Mouse (Mus musculus) liver, postnatal 0 days (tissue): ENCODE results near the gene Aldh1a7. TPM values are rescaled to one million over a fixed set of nuclear protein-coding genes. Genes with fewer than 3 reads are reported as not detected.

Experiments used
- ATAC-seq: fragments of 200-750 bp; cut with Nextera tagmentation; 2 replicates; pipeline ENCODE4 v1.8.0; 2017; ENCODE audit warnings: mild to moderate bottlenecking, moderate library complexity
- DNase-seq: peaks from one replicate; pipeline ENCODE4 v3.0.0-alpha.2; 2016
- H3K27ac ChIP-seq: fragments of 300-500 bp; sonication (generic); 2 replicates; pipeline ENCODE4 v1.5.1; 2014; ENCODE audit warnings: antibody characterized with exemption, moderate library complexity, mild to moderate bottlenecking, low read depth
- H3K27me3 ChIP-seq: fragments of 300-500 bp; sonication (generic); 2 replicates; pipeline ENCODE4 v1.6.1; 2014; ENCODE audit warnings: low read length, control low read depth, mixed read lengths; ENCODE audit not compliant: insufficient read depth
- H3K36me3 ChIP-seq: fragments of 300-500 bp; sonication (generic); replicated peaks from 2 replicates; pipeline ENCODE4 v1.6.1; 2014; ENCODE audit warnings: mild to moderate bottlenecking, control low read depth, low read length, moderate library complexity, mixed read lengths; ENCODE audit not compliant: insufficient read depth
- H3K4me1 ChIP-seq: fragments of 300-500 bp; sonication (generic); 2 replicates; pipeline ENCODE4 v1.6.1; 2014; ENCODE audit warnings: antibody characterized with exemption, mild to moderate bottlenecking, control low read depth; ENCODE audit not compliant: insufficient read depth
- H3K4me2 ChIP-seq: fragments of 300-500 bp; sonication (generic); 2 replicates; pipeline ENCODE4 v1.6.1; 2014; ENCODE audit warnings: low read depth, mild to moderate bottlenecking, low read length, moderate library complexity, mixed read lengths
- H3K4me3 ChIP-seq: fragments of 300-500 bp; sonication (generic); 2 replicates; pipeline ENCODE4 v1.5.1; 2014; ENCODE audit warnings: low read depth, low read length
- H3K9ac ChIP-seq: fragments of 300-500 bp; sonication (generic); replicated peaks from 2 replicates; pipeline ENCODE4 v1.6.1; 2014; ENCODE audit warnings: mild to moderate bottlenecking, moderate library complexity
- H3K9me3 ChIP-seq: fragments of 300-500 bp; sonication (generic); 2 replicates; pipeline ENCODE4 v1.6.1; 2016; ENCODE audit warnings: mild to moderate bottlenecking, control low read depth, low read length, mixed read lengths
- CTCF ChIP-seq: sonication (generic); IDR thresholded peaks from 2 replicates; pipeline ENCODE4 v1.5.1; 2016; ENCODE audit warnings: antibody characterized with exemption, low read depth
- EP300 ChIP-seq: IDR thresholded peaks from 2 replicates; pipeline ENCODE4 v1.6.1; 2016; ENCODE audit warnings: antibody characterized with exemption, low read depth, mild to moderate bottlenecking
- WGBS: fragments of 180-500 bp; shearing (Covaris S2); extraction: QIAGEN DNeasy Blood & Tissue Kit; methylation state at CpG from one replicate; pipeline ENCODE4 v1.1.7; 2014; ENCODE audit not compliant: insufficient replicate concordance; 5-methylcytosine and 5-hydroxymethylcytosine counted together
- polyA plus RNA-seq: library from polyadenylated mRNA; unstranded; fragments of >200 nt; fragmentation: Nextera tagmentation; extraction: Ambion mirVana; gene quantifications from 2 replicates; pipeline ENCODE4 v1.2.1, GENCODE M21; 2015

Aldh1a7 gene
- 1.3 and 1.6 TPM in 2 replicates for polyA plus RNA-seq

- Histone ChIP-seq H3K27ac (no peak within 1 kb of the TSS), H3K4me1 (no peaks in the 10 kb centered on the region), H3K9me3 (no peaks in the 10 kb centered on the region), H3K27me3 (no peaks in the 10 kb centered on the region), H3K9ac (no peak within 1 kb of the TSS), H3K4me2 (no peak within 1 kb of the TSS), H3K4me3 (no peak within 1 kb of the TSS), H3K36me3 (no peaks in the 10 kb centered on the region)
- peak; percentile 66 for ATAC-seq
- no peak for TF ChIP-seq CTCF
- TF ChIP-seq EP300: no peak
- 55% methylated on average over 2 of the region's 2 CpGs for WGBS
- DNase-seq: peak; percentile 11
Observed at GRCm38 (mm10) chr19:20727381-20727780, at the start of gene Aldh1a7. Aldh1a7 (minus strand) TSS chr19:20727562.

GRCm38 (mm10) chr19:20775681-20776080 is 48.3 kb upstream of the Aldh1a7 start:
- 75% methylated on average over 2 of the region's 2 CpGs for WGBS
- H3K4me2 ChIP-seq: no peak overlapping the region
- no peaks in the 10 kb centered on the region for H3K36me3 ChIP-seq
- no peaks in the 10 kb centered on the region for H3K27me3 ChIP-seq
- no peaks in the 10 kb centered on the region for H3K4me1 ChIP-seq
- no peak for ATAC-seq
- no peak overlapping the region for H3K27ac ChIP-seq
- no peak for DNase-seq
- no peak overlapping the region for H3K9ac ChIP-seq
- TF ChIP-seq EP300 (no peak), CTCF (no peak)
- H3K9me3 ChIP-seq: no peaks in the 10 kb centered on the region
- H3K4me3 ChIP-seq: no peak overlapping the region

- DNase-seq (no peak), ATAC-seq (no peak)
- TF ChIP-seq CTCF (no peak), EP300 (no peak)
- no peak overlapping the region for H3K4me2 ChIP-seq
- H3K27me3 ChIP-seq: no peaks in the 10 kb centered on the region
- no peak overlapping the region for H3K27ac ChIP-seq
- H3K4me3 ChIP-seq: no peak overlapping the region
- H3K4me1 ChIP-seq: no peaks in the 10 kb centered on the region
- H3K36me3 ChIP-seq: no peaks in the 10 kb centered on the region
- WGBS: 84% methylated on average over 7 of the region's 7 CpGs
- H3K9me3 ChIP-seq: no peaks in the 10 kb centered on the region
- no peak overlapping the region for H3K9ac ChIP-seq
Observed at GRCm38 (mm10) chr19:20773941-20774340, 46.6 kb upstream of the Aldh1a7 start.

GRCm38 (mm10) chr19:20764214-20764613 is 36.9 kb upstream of the Aldh1a7 start:
- Histone ChIP-seq H3K27me3 (no peaks in the 10 kb centered on the region), H3K4me2 (no peak overlapping the region), H3K9me3 (no peaks in the 10 kb centered on the region), H3K4me3 (no peak overlapping the region), H3K27ac (no peak overlapping the region), H3K36me3 (no peaks in the 10 kb centered on the region), H3K4me1 (no peaks in the 10 kb centered on the region), H3K9ac (no peak overlapping the region)
- TF ChIP-seq CTCF (peak; percentile 71), EP300 (no peak)
- ATAC-seq: no peak
- no peak for DNase-seq
- 12% methylated on average over 1 of the region's 1 CpGs for WGBS

- Histone ChIP-seq H3K9me3 (no peaks in the 10 kb centered on the region), H3K36me3 (no peaks in the 10 kb centered on the region), H3K4me1 (no peaks in the 10 kb centered on the region), H3K9ac (no peak overlapping the region), H3K27ac (no peak overlapping the region), H3K27me3 (no peaks in the 10 kb centered on the region), H3K4me3 (no peak overlapping the region), H3K4me2 (no peak overlapping the region)
- TF ChIP-seq CTCF (no peak), EP300 (peak; percentile 93)
- DNase-seq (no peak), ATAC-seq (peak; percentile 75)
- 52% methylated on average over 4 of the region's 4 CpGs for WGBS
Observed at GRCm38 (mm10) chr19:20761675-20762426, 34.5 kb upstream of the Aldh1a7 start.

- DNase-seq (no peak), ATAC-seq (peak; percentile 45)
- Histone ChIP-seq H3K4me3 (no peak overlapping the region), H3K27ac (no peak overlapping the region), H3K36me3 (no peaks in the 10 kb centered on the region), H3K9ac (no peak overlapping the region), H3K9me3 (no peaks in the 10 kb centered on the region), H3K4me2 (no peak overlapping the region), H3K4me1 (no peaks in the 10 kb centered on the region), H3K27me3 (no peaks in the 10 kb centered on the region)
- 61% methylated on average over 3 of the region's 3 CpGs for WGBS
- TF ChIP-seq EP300: peak; percentile 33
- no peak for TF ChIP-seq CTCF
Observed at GRCm38 (mm10) chr19:20761119-20761518, 33.8 kb upstream of the Aldh1a7 start.
